Mouse (Mus musculus): ENCODE results near the gene Arid1b.

Arid1b gene

GRCm38 (mm10) chr17:5197083-5197482, 203.0 kb downstream of the Arid1b start:
- no peak for DNase-seq

- no peak for DNase-seq
Observed at GRCm38 (mm10) chr17:5197765-5198164, 203.6 kb downstream of the Arid1b start.

- DNase-seq: no peak
Observed at GRCm38 (mm10) chr17:5198252-5198651, 204.1 kb downstream of the Arid1b start.

GRCm38 (mm10) chr17:5198811-5199210, 204.7 kb downstream of the Arid1b start:
- DNase-seq: no peak

GRCm38 (mm10) chr17:5200638-5201037, 206.5 kb downstream of the Arid1b start:
- no peak for DNase-seq

- no peak for DNase-seq
Observed at GRCm38 (mm10) chr17:5201859-5202598, 207.9 kb downstream of the Arid1b start.

- DNase-seq: no peak
Observed at GRCm38 (mm10) chr17:5202756-5203155, 208.6 kb downstream of the Arid1b start.

GRCm38 (mm10) chr17:5203346-5204102, 209.4 kb downstream of the Arid1b start:
- no peak for DNase-seq

- DNase-seq: no peak
Observed at GRCm38 (mm10) chr17:5204103-5204665, 210.1 kb downstream of the Arid1b start.

GRCm38 (mm10) chr17:5205163-5205581, 211.0 kb downstream of the Arid1b start:
- DNase-seq: no peak

- DNase-seq: no peak
Observed at GRCm38 (mm10) chr17:5206731-5207130, 212.6 kb downstream of the Arid1b start.

- no peak for DNase-seq
Observed at GRCm38 (mm10) chr17:5207881-5208280, 213.7 kb downstream of the Arid1b start.

- DNase-seq: no peak
Observed at GRCm38 (mm10) chr17:5208362-5208761, 214.2 kb downstream of the Arid1b start.

GRCm38 (mm10) chr17:5209076-5209475, 214.9 kb downstream of the Arid1b start:
- no peak for DNase-seq

- no peak for DNase-seq
Observed at GRCm38 (mm10) chr17:5210101-5210727, 216.1 kb downstream of the Arid1b start.

- no peak for DNase-seq
Observed at GRCm38 (mm10) chr17:5210891-5211290, 216.8 kb downstream of the Arid1b start.

- peak; percentile 67 for DNase-seq
Observed at GRCm38 (mm10) chr17:5212166-5212565, 218.0 kb downstream of the Arid1b start.

GRCm38 (mm10) chr17:5213441-5213840, 219.3 kb downstream of the Arid1b start:
- no peak for DNase-seq

GRCm38 (mm10) chr17:5215352-5215751, 221.2 kb downstream of the Arid1b start:
- DNase-seq: no peak

GRCm38 (mm10) chr17:5216965-5217546, 222.9 kb downstream of the Arid1b start:
- no peak for DNase-seq

GRCm38 (mm10) chr17:5217852-5218845, 224.0 kb downstream of the Arid1b start:
- DNase-seq: no peak

All from cerebellum, adult 11 months (tissue).